Mouse (Mus musculus) monocyte, adult 59 days (primary cell): ENCODE results near the gene Stac3. TPM values are rescaled to one million over a fixed set of nuclear protein-coding genes. Genes with fewer than 3 reads are reported as not detected.

Source experiments
- total RNA-seq, 2 experiments: library from RNA; stranded (reverse); gene quantifications; one replicate each; pipeline ENCODE4 v1.2.4; 2023

Stac3 gene
- total RNA-seq, result 1 to 10 TPM; 1.0 to 3.7 TPM

DNA sequence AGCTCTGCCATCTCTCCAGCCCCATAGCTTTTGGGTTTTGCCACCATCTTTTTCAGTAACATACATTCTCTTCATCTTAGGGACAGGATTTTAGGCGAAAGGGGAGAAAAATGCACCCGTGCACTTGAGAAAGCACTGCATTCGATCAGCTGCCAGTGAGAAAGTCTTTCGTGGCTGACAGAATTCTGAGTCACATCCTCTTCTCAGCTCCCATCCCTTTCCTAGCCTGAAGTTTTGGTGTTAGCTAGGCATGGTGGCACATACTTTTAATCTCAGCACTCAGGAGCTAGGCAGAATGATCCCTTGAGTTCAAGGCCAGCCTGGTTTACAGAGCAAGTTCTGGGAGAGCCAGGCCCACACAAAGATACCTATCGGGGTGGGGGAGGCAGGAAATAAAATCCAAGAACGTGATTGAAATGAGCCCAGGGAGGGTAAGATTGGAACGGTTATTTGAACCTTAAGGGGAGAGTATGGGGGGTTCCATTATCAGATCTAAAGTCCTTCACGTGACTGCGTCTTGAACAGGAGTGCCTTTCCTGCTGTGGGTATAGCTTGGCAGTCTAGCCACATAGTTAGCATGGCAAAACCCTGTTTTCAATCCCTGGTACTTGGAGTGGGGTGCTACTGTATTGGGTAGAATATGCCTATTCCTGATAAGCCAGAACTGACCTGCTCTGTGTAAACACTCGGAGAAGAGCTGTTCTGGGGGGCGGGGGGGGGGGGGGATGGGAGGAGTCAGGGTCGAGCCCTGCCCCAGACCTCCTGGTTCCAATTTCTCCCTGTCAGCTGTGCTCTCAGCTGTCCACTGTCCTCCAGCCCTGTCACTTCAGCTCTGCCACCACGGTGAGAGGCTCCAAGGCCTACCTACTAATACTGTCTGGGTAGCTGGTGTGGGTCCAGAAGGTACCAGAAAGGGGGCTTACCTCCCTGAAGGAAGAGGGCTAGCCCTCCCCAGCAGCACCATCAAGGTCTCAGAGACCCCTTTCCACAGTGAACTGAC lies at the start of gene Stac3:
Gene Stac3, plus strand, starts transcription at position 793 of the 1,000 bp plus-strand sequence.

DNA sequence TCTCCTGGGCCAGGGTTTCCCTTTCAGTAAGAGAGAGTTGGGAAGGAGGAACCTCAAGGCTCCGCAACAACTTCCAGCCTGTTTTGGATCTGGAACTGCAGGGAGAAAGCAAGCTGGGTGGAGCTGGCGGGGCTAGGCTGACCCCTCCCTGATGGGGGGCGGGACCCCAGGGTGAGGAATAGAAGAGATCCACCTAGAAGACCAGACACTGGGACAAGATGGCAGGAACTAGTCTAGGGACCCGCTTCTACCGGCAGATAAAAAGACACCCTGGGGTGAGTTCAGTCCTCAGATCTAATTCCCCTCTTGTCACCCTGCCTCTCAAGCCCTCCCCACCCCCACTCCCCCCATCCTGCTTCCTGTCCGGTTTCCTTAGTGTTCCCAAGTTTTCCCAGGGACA lies 13.3 kb downstream of the Stac3 start, which contains the start of gene Ndufa4l2:
Gene Ndufa4l2, plus strand, starts transcription at position 204 of the 400 bp plus-strand sequence.

DNA sequence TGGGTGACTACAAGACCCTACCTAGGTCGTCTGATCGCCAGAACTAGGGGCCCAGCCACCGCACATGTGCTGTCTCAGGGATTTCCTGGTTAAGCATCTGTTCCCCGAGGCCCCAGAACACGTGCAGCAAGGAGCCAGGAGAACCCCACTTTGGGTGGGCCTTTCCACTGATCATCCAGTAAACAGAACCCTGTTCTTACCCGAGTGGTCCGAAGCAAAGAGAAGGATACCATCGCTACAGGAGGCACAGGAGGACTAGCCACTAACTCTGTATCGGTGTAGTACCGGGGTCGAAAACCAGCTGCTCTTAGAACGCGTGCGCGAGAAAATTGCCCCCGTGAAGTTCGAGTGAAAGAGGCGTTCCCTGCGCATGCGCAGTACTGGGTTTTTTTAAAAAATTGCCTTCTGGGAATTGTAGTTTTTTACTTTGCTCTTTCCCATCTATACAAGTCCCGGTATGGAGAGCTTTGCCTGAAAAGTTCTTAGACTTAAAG lies 20.6 kb downstream of the Stac3 start, which contains the start of gene Shmt2:
Gene Shmt2, minus strand, starts transcription at position 357 of the 494 bp plus-strand sequence.

DNA sequence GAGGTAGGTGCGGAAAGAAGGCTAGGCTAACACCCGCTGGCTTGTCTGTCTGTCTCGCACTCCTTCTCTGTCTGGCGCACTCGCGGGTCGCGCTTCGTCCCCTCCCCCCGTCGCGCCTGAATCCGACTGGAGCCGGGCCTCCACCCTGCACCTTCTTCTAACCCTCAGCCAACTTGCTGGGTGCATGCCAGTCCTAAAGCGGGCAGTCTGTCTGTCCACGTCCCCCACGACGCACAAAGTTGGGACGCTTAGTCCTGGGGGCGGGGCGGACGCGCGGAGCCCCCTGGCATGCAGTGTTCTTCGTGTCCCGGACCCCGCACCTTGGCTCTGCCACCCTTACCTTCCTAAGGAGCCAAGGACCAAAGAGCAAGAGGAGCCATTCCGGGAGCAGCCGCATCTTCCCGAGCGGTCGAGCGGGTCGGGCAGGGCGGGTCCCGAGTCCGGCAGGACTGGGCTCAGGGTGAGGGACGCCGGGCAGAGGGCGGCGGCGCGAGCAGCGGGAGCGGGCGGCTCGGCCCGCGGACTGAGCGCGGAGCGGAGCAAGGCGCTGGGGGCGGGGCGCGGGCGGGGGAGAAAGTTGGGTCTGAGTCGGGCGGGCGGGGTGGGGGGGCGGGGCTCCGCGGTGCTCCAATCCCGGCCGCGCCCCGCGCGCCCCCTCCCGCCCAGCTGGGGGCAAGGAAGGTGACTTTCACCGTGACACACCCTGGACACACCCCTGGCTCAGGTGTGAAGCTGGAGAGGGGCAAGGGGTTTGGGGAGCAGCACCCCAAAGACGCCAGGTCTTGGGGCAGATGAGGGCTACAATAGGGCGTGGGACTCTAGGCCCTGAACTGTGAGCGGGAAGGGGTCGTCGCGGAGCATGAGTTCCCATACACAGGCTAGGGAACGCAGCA lies 32.8 kb downstream of the Stac3 start, which contains the start of gene Nxph4:
Gene Nxph4, minus strand, starts transcription at position 524 of the 893 bp plus-strand sequence.

Other genes starting within 250 kb of the Stac3 start
- gene Kif5a, start 238.3 kb upstream of the Stac3 start, total RNA-seq, result 1 to 10 TPM; 2.4 to 3.3 TPM
- 100 to 1,000 TPM; 111 to 113 TPM for gene Dctn2, start 235.3 kb upstream of the Stac3 start, total RNA-seq
- gene Mbd6, start 212.7 kb upstream of the Stac3 start, total RNA-seq, result 100 to 1,000 TPM; 116 to 118 TPM
- 10 to 100 TPM; 37.6 to 42.2 TPM for gene Mars, start 189.9 kb upstream of the Stac3 start, total RNA-seq
- 100 to 1,000 TPM; 216 to 240 TPM for gene Arhgap9, start 179.7 kb upstream of the Stac3 start, total RNA-seq
- gene Gli1, start 159.7 kb upstream of the Stac3 start, total RNA-seq, result under 1 TPM in 1 of 2 experiments, not detected in 1; 0.66 TPM
- not detected for gene Inhbe, start 147.3 kb upstream of the Stac3 start, total RNA-seq
- gene Inhbc, start 131.3 kb upstream of the Stac3 start, total RNA-seq, result not detected
- gene R3hdm2, start 121.4 kb upstream of the Stac3 start, total RNA-seq, result 100 to 1,000 TPM in 1 of 2 experiments, 10 to 100 TPM in 1; 98.4 to 116 TPM
- not detected for gene Ndufa4l2, start 13.3 kb downstream of the Stac3 start, total RNA-seq
- gene Shmt2, start 20.8 kb downstream of the Stac3 start, total RNA-seq, result 10 to 100 TPM; 12.1 to 12.7 TPM
- not detected for gene Nxph4, start 32.9 kb downstream of the Stac3 start, total RNA-seq
- gene Lrp1, start 119.5 kb downstream of the Stac3 start, total RNA-seq, result 100 to 1,000 TPM; 860 to 920 TPM
- 100 to 1,000 TPM; 278 to 289 TPM for gene Stat6, start 141.3 kb downstream of the Stac3 start, total RNA-seq
- gene Nemp1, start 165.2 kb downstream of the Stac3 start, total RNA-seq, result 1 to 10 TPM; 6.8 to 6.9 TPM
- 10 to 100 TPM; 18.2 to 18.5 TPM for gene Nab2, start 166.9 kb downstream of the Stac3 start, total RNA-seq
- not detected for gene Myo1a, start 203.5 kb downstream of the Stac3 start, total RNA-seq
- gene Tac2, start 222.8 kb downstream of the Stac3 start, total RNA-seq, result not detected
- 10 to 100 TPM; 11.1 to 13.0 TPM for gene Zbtb39, start 237.9 kb downstream of the Stac3 start, total RNA-seq